Mouse (Mus musculus): ENCODE measurements around the gene Tmco5. TPM values are rescaled to one million over a fixed set of nuclear protein-coding genes. Genes with fewer than 3 reads are reported as not detected.

The Tmco5 gene
- total RNA-seq, 1 experiment, result not detected

- no peaks in the 10 kb centered on the region for H3K36me3 ChIP-seq (ENCODE audit: control insufficient read depth, insufficient read depth, low read length, poor library complexity, severe bottlenecking)
- in situ Hi-C loops (cut with MboI; ENCODE audit: low sequenced_read_pairs in 2 of 2, unreplicated experiment in 2 of 2), result no loop called here
- peak; percentile 4 for DNase-seq (ENCODE audit: low read depth, low spot score)
- H3K4me3 ChIP-seq (ENCODE audit: insufficient read depth in 1 of 2, low read depth in 1 of 2, low read length in 2 of 2, poor library complexity in 1 of 2, severe bottlenecking in 1 of 2), result peak overlapping the region; percentile 55 to 56
- H3K9me3 ChIP-seq (ENCODE audit: control insufficient read depth, insufficient read depth, low read depth, low read length), result no peaks in the 10 kb centered on the region
- H3K9ac ChIP-seq (ENCODE audit: insufficient read depth, low read depth, low read length, poor library complexity, severe bottlenecking), result peak overlapping the region; percentile 26; the same call in 1 of the 2 replicates
- no peak overlapping the region for H3K27ac ChIP-seq (ENCODE audit: insufficient read depth, low read depth, low read length, poor library complexity, severe bottlenecking)
- H3K4me1 ChIP-seq (ENCODE audit: control insufficient read depth in 2 of 2, insufficient read depth in 2 of 2, low read length in 2 of 2, poor library complexity in 1 of 2), result 0 out of 4 replicates have a peak, but pooled peaks cover 0 to 2% of the 10 kb centered on the region in 2 experiments
- TF ChIP-seq ZNF384 (IDR thresholded peaks at IDR 0.05; ENCODE audit: low read depth, low read length) (no peak), CHD2 (IDR thresholded peaks at IDR 0.05; ENCODE audit: low read depth, low read length) (no peak), HCFC1 (IDR thresholded peaks at IDR 0.05; ENCODE audit: borderline replicate concordance, insufficient read depth, low read length) (no peak), MAFK (IDR thresholded peaks at IDR 0.05; ENCODE audit: insufficient read depth, low read depth, low read length) (no peak), ZC3H11A (IDR thresholded peaks at IDR 0.05; ENCODE audit: borderline replicate concordance, low read depth, low read length) (no peak)
These were observed 28.4 kb upstream of the Tmco5 start for GRCm38 (mm10) chr2:116849980-116850636.

DNA sequence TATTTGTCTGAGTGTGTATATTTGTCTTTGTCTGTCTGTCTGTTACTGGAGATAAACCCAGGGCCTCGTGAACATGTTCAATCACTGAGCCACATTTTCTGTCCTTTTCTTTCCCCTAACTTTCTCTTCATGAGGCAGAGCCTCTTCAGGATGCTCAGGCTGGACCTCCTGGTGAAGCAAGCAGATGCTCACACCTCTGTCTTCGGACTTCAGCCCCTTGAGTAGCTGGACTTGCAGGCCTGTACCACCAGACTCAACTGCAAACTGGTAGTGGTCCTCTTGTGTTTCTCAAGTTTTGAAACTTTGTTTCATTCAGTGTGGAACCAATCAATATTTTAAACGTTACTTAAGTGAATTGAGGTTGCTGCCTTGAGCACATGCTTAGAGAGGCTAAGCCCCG lies 27.1 kb upstream of the Tmco5 start:
- no peak for DNase-seq (ENCODE audit: low read depth, low spot score)
- 0 out of 4 replicates have a peak, but pooled peaks cover 0 to 2% of the 10 kb centered on the region in 2 experiments for H3K4me1 ChIP-seq (ENCODE audit: control insufficient read depth in 2 of 2, insufficient read depth in 2 of 2, low read length in 2 of 2, poor library complexity in 1 of 2)
- no peaks in the 10 kb centered on the region for H3K9me3 ChIP-seq (ENCODE audit: control insufficient read depth, insufficient read depth, low read depth, low read length)
- H3K36me3 ChIP-seq (ENCODE audit: control insufficient read depth, insufficient read depth, low read length, poor library complexity, severe bottlenecking), result no peaks in the 10 kb centered on the region
- in situ Hi-C loops (cut with MboI; ENCODE audit: low sequenced_read_pairs in 2 of 2, unreplicated experiment in 2 of 2), result no loop called here
- H3K9ac ChIP-seq (ENCODE audit: insufficient read depth, low read depth, low read length, poor library complexity, severe bottlenecking), result no peak overlapping the region
- no peak for TF ChIP-seq MAFK (IDR thresholded peaks at IDR 0.05; ENCODE audit: insufficient read depth, low read depth, low read length)
- TF ChIP-seq CHD2 (IDR thresholded peaks at IDR 0.05; ENCODE audit: low read depth, low read length), result no peak
- no peak for TF ChIP-seq ZNF384 (IDR thresholded peaks at IDR 0.05; ENCODE audit: low read depth, low read length)
- TF ChIP-seq HCFC1 (IDR thresholded peaks at IDR 0.05; ENCODE audit: borderline replicate concordance, insufficient read depth, low read length), result no peak
- no peak for TF ChIP-seq ZC3H11A (IDR thresholded peaks at IDR 0.05; ENCODE audit: borderline replicate concordance, low read depth, low read length)
- no peak overlapping the region for H3K27ac ChIP-seq (ENCODE audit: insufficient read depth, low read depth, low read length, poor library complexity, severe bottlenecking)
- no peak overlapping the region for H3K4me3 ChIP-seq (ENCODE audit: insufficient read depth in 1 of 2, low read depth in 1 of 2, low read length in 2 of 2, poor library complexity in 1 of 2, severe bottlenecking in 1 of 2)

DNA sequence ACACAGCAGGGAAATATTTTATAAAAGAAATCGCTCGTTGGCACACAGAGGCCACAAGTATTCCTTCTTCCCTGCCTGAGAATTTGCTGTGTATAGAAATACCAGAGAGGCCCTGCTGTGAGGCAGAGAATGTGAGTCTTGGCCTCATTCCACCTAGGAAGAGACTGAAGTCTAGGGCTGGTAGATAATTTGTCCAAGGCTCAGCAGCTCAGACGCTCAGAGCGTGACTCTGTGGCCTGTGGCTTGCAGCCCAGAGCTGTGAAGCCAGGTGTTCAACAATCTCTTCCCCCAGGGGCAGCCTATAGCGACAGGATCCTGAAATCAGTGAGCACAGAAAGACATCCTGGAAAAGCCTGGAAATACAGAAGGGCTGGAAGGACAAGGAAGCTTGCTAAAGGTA lies 26.2 kb upstream of the Tmco5 start:
- no peaks in the 10 kb centered on the region for H3K36me3 ChIP-seq (ENCODE audit: control insufficient read depth, insufficient read depth, low read length, poor library complexity, severe bottlenecking)
- DNase-seq (ENCODE audit: low read depth, low spot score), result no peak
- in situ Hi-C loops (cut with MboI; ENCODE audit: low sequenced_read_pairs in 2 of 2, unreplicated experiment in 2 of 2), result no loop called here
- H3K4me1 ChIP-seq (ENCODE audit: control insufficient read depth in 2 of 2, insufficient read depth in 2 of 2, low read length in 2 of 2, poor library complexity in 1 of 2), result 0 out of 4 replicates have a peak, but pooled peaks cover 0 to 2% of the 10 kb centered on the region in 2 experiments
- H3K9ac ChIP-seq (ENCODE audit: insufficient read depth, low read depth, low read length, poor library complexity, severe bottlenecking), result no peak overlapping the region
- H3K4me3 ChIP-seq (ENCODE audit: insufficient read depth in 1 of 2, low read depth in 1 of 2, low read length in 2 of 2, poor library complexity in 1 of 2, severe bottlenecking in 1 of 2), result no peak overlapping the region
- TF ChIP-seq MAFK (IDR thresholded peaks at IDR 0.05; ENCODE audit: insufficient read depth, low read depth, low read length) (no peak), ZC3H11A (IDR thresholded peaks at IDR 0.05; ENCODE audit: borderline replicate concordance, low read depth, low read length) (no peak), ZNF384 (IDR thresholded peaks at IDR 0.05; ENCODE audit: low read depth, low read length) (no peak), CHD2 (IDR thresholded peaks at IDR 0.05; ENCODE audit: low read depth, low read length) (no peak), HCFC1 (IDR thresholded peaks at IDR 0.05; ENCODE audit: borderline replicate concordance, insufficient read depth, low read length) (no peak)
- no peaks in the 10 kb centered on the region for H3K9me3 ChIP-seq (ENCODE audit: control insufficient read depth, insufficient read depth, low read depth, low read length)
- H3K27ac ChIP-seq (ENCODE audit: insufficient read depth, low read depth, low read length, poor library complexity, severe bottlenecking), result no peak overlapping the region

DNA sequence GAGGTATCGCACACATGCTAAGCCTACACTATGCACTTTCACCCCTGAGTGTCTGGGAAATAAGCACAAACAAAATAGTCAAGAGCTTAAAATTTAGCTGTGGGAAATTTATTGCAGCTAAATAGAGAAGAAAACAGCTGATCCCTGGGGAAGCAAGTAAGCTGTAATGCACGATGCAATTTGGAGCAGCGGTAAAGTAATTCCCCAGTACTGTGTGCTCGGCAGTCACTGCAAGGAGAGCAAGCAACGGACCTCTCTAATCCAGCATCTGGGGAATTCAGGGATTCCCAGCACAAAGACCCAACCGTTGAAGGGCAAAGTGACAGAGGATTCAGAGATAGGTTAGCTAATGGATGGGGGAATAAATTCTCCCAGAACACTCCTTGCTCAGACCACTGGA lies 19.8 kb upstream of the Tmco5 start:
- no peak overlapping the region for H3K27ac ChIP-seq (ENCODE audit: insufficient read depth, low read depth, low read length, poor library complexity, severe bottlenecking)
- H3K4me3 ChIP-seq (ENCODE audit: insufficient read depth in 1 of 2, low read depth in 1 of 2, low read length in 2 of 2, poor library complexity in 1 of 2, severe bottlenecking in 1 of 2), result no peak overlapping the region
- no peaks in the 10 kb centered on the region for H3K4me1 ChIP-seq (ENCODE audit: control insufficient read depth in 2 of 2, insufficient read depth in 2 of 2, low read length in 2 of 2, poor library complexity in 1 of 2)
- in situ Hi-C loops (cut with MboI; ENCODE audit: low sequenced_read_pairs in 2 of 2, unreplicated experiment in 2 of 2), result no loop called here
- H3K36me3 ChIP-seq (ENCODE audit: control insufficient read depth, insufficient read depth, low read length, poor library complexity, severe bottlenecking), result no peaks in the 10 kb centered on the region
- TF ChIP-seq ZNF384 (IDR thresholded peaks at IDR 0.05; ENCODE audit: low read depth, low read length) (no peak), HCFC1 (IDR thresholded peaks at IDR 0.05; ENCODE audit: borderline replicate concordance, insufficient read depth, low read length) (no peak), ZC3H11A (IDR thresholded peaks at IDR 0.05; ENCODE audit: borderline replicate concordance, low read depth, low read length) (no peak)
- H3K9ac ChIP-seq (ENCODE audit: insufficient read depth, low read depth, low read length, poor library complexity, severe bottlenecking), result no peak overlapping the region
- H3K9me3 ChIP-seq (ENCODE audit: control insufficient read depth, insufficient read depth, low read depth, low read length), result no peaks in the 10 kb centered on the region
- no peak for DNase-seq (ENCODE audit: low read depth, low spot score)

Measured in ES-E14 (cell line).